Mouse (Mus musculus) liver, embryonic 11.5 days (tissue): ENCODE data around the gene Gm5155. TPM values are rescaled to one million over a fixed set of nuclear protein-coding genes. Genes with fewer than 3 reads are reported as not detected.
"Not testable (repeated sequence)": the region's sequence is repeated elsewhere in the genome, so short reads cannot be mapped to it uniquely, and the experiment has no call there.

Experiments used
- ATAC-seq: fragments of 200-750 bp; cut with Nextera tagmentation; replicated peaks from 2 replicates; pipeline ENCODE4 v1.8.0; 2017; ENCODE audit warnings: moderate number of reproducible peaks, mild to moderate bottlenecking, moderate TSS enrichment, moderate library complexity; ENCODE audit not compliant: low FRiP score
- DNase-seq: peaks from one replicate; pipeline ENCODE4 v3.0.0-alpha.2; 2017; ENCODE audit warnings: low spot score
- H3K27ac ChIP-seq: fragments of 300-500 bp; sonication (generic); 2 replicates; pipeline ENCODE4 v1.5.1; 2014; ENCODE audit warnings: mild to moderate bottlenecking, low read depth, low read length, control low read depth
- H3K27me3 ChIP-seq: fragments of 300-500 bp; sonication (generic); replicated peaks from 2 replicates; pipeline ENCODE4 v1.6.1; 2014; ENCODE audit warnings: low read length, mixed read lengths; ENCODE audit not compliant: control insufficient read depth, insufficient read depth
- H3K36me3 ChIP-seq: fragments of 300-500 bp; sonication (generic); 2 replicates; pipeline ENCODE4 v1.6.1; 2014; ENCODE audit warnings: mild to moderate bottlenecking, low read length, moderate library complexity, mixed read lengths; ENCODE audit not compliant: control insufficient read depth, insufficient read depth
- H3K4me1 ChIP-seq: fragments of 300-500 bp; sonication (generic); replicated peaks from 2 replicates; pipeline ENCODE4 v1.6.1; 2014; ENCODE audit warnings: low read length, mixed read lengths; ENCODE audit not compliant: control insufficient read depth, insufficient read depth
- H3K4me2 ChIP-seq: fragments of 300-500 bp; sonication (generic); 2 replicates; pipeline ENCODE4 v1.6.1; 2014; ENCODE audit warnings: mild to moderate bottlenecking, control low read depth, moderate library complexity
- H3K4me3 ChIP-seq: fragments of 300-500 bp; sonication (generic); 2 replicates; pipeline ENCODE4 v1.5.1; 2014; ENCODE audit warnings: low read depth, low read length, control low read depth
- H3K9ac ChIP-seq: fragments of 300-500 bp; sonication (generic); 2 replicates; pipeline ENCODE4 v1.6.1; 2014; ENCODE audit warnings: low read depth, low read length, control low read depth
- H3K9me3 ChIP-seq: fragments of 300-500 bp; sonication (generic); 2 replicates; pipeline ENCODE4 v1.6.1; 2016; ENCODE audit warnings: low read length, inconsistent platforms, mixed read lengths; ENCODE audit not compliant: control insufficient read depth
- WGBS: fragments of 180-500 bp; shearing (Covaris S2); extraction: QIAGEN DNeasy Blood & Tissue Kit; methylation state at CpG from one replicate; pipeline ENCODE4 v1.1.7; 2014; 5-methylcytosine and 5-hydroxymethylcytosine counted together
- polyA plus RNA-seq: library from polyadenylated mRNA; unstranded; fragments of >200 nt; fragmentation: Nextera tagmentation; extraction: Ambion mirVana; gene quantifications from 2 replicates; pipeline ENCODE4 v1.2.1, GENCODE M21; 2014

The Gm5155 gene
- not detected in 2 replicates for polyA plus RNA-seq

DNA sequence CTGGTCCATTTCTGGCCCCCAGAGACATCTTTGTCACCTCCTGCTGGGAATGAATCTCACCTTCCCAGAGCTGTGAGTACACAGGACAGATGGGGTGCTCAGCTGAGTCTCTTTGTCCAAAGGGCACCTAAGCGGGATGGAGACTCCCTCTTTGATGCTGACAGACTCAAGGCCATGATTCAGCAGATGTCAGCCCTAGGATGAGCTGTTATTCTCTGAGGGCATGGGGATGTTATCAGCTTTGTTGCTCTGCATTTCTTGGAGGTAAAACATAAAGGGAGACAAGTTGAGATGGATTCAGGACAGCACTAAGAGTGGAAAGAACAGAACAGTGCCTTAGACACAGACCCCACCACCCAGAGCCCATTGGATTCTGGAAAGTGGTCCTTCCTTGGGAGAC, at the start of gene Gm5155:
Gene Gm5155 (plus strand): TSS at position 301 of the 400 bp plus-strand sequence.
- 79% methylated on average over 1 of the region's 1 CpGs for WGBS
- H3K4me2 ChIP-seq = no peak within 1 kb of the TSS
- no peaks in the 10 kb centered on the region for H3K36me3 ChIP-seq
- no peaks in the 10 kb centered on the region for H3K4me1 ChIP-seq
- DNase-seq (no peak), ATAC-seq (no peak)
- H3K9me3 ChIP-seq = peaks cover 2% of the 10 kb centered on the region; the same call in 1 of the 2 replicates
- no peak within 1 kb of the TSS for H3K9ac ChIP-seq
- no peak within 1 kb of the TSS for H3K27ac ChIP-seq
- H3K27me3 ChIP-seq = no peaks in the 10 kb centered on the region
- no peak within 1 kb of the TSS for H3K4me3 ChIP-seq

DNA sequence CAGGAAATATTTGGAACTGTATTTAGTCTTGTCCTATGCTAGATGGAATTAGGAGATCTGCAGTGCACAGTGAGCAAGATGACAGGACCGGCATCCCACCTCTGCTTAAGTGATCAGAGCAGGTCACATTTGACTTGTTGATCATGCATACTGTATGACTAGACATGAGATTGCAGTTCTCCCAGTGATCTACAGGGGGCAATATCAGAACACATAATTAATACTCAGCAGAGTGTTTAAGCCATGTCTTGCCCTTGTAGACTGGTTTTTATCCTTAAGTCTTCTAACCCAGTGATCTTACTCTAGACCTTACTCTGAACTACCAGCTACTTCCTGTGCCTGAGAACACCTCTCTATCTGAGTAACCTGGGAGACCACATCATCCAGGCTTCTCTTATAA, 791 bp upstream of the Gm5155 start:
- no peaks in the 10 kb centered on the region for H3K36me3 ChIP-seq
- DNase-seq (no peak), ATAC-seq (no peak)
- H3K27me3 ChIP-seq = no peaks in the 10 kb centered on the region
- H3K4me2 ChIP-seq = no peak overlapping the region
- H3K4me3 ChIP-seq = no peak overlapping the region
- no peak overlapping the region for H3K27ac ChIP-seq
- 82% methylated on average over 1 of the region's 1 CpGs for WGBS
- peaks cover 2% of the 10 kb centered on the region; the same call in 1 of the 2 replicates for H3K9me3 ChIP-seq
- H3K4me1 ChIP-seq = no peaks in the 10 kb centered on the region
- no peak overlapping the region for H3K9ac ChIP-seq

DNA sequence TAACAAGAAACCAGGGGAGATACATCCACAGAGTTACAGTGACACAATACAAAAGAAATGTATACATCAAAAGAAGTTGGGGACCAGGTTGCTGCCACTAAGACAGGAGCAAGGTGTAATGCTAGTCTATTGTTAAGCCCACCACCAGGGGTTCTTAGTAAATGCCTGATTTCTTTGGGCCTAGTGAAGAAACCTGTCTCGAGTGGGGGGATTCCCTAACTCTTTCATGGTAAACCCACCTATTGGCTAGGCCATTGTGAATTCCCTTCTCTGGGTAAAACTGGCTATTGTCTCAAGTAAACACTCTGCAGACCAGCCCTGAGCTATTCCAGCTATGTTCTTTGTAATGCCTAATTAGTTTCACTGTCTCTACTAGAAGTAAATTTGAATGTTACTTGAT, 23.8 kb downstream of the Gm5155 start:
- 65% methylated on average over 1 of the region's 1 CpGs for WGBS
- not testable (repeated sequence) for H3K9me3 ChIP-seq

DNA sequence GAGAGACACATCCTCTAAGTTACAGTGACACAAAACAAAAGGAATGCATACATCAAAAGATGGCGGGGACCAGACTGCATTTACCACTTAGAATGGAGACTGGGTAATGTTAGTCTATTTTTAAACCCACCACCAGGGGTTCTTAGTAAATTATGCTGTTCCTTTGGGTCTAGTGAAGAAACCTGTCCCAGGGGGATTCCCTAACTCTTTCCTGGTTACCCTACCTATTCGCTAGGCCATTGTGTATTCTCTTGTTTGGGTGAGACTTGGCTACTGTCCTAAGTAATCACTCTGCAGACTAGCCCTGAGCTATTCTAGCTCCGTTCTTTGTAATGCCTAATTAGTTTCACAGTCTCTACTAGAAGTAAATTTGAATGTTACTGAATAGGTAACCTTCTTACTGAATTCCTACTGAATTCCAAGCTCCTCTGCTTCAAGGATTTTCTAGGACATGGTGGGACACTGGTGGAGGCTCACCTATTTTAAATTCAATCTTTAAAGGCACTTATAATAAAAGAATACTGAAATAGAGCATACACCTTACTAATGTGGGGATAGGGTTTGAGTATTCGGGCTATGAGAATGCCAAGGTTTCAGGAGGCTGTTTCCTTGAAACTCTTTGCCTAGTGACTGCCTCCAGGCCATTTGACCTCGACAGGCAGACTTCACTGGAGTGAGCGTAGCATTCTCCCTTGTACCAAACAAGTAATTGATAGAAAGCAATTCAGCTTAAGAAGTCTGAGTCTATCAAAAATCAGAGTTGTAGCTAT, 31.8 kb downstream of the Gm5155 start:
- H3K36me3 ChIP-seq = no peaks in the 10 kb centered on the region
- no peak overlapping the region for H3K27ac ChIP-seq
- H3K4me1 ChIP-seq = no peaks in the 10 kb centered on the region
- no peaks in the 10 kb centered on the region for H3K27me3 ChIP-seq
- no peak overlapping the region for H3K4me2 ChIP-seq
- 72% methylated on average over 6 of the region's 6 CpGs for WGBS
- ATAC-seq = no peak
- no peak overlapping the region for H3K9ac ChIP-seq
- H3K4me3 ChIP-seq = no peak overlapping the region
- peaks cover 4% of the 10 kb centered on the region for H3K9me3 ChIP-seq
- DNase-seq = no peak

More for the DNA sequence above, 23.8 kb downstream of the Gm5155 start:
- H3K4me2 ChIP-seq, H3K27ac ChIP-seq, H3K27me3 ChIP-seq, H3K9ac ChIP-seq, H3K4me1 ChIP-seq, H3K36me3 ChIP-seq, H3K4me3 ChIP-seq, ATAC-seq, DNase-seq: not testable (repeated sequence)

Other genes starting within 250 kb of the Gm5155 start
- gene Ceacam5, start 158.5 kb upstream of the Gm5155 start, polyA plus RNA-seq = not detected in 2 replicates
- gene Ceacam14, start 59.1 kb upstream of the Gm5155 start, polyA plus RNA-seq = not detected in 2 replicates
- not detected in 2 replicates for gene Ceacam11, start 100.4 kb downstream of the Gm5155 start, polyA plus RNA-seq
- not detected in 2 replicates for gene Ceacam13, start 138.1 kb downstream of the Gm5155 start, polyA plus RNA-seq
- not detected in 2 replicates for gene Ceacam12, start 194.2 kb downstream of the Gm5155 start, polyA plus RNA-seq